Mouse (Mus musculus) CH12.LX (cell line): ENCODE measurements at regions not wholly inside any gene's neighbourhood (a gene's known extent, or its start where the extent isn't known, plus 50 kb on each side); places are given as distances from the start of the nearest gene placed in this dataset.

Experiments
- DNase-seq: peaks from one replicate; pipeline ENCODE4 v3.0.0-alpha.2; 2013; ENCODE audit errors: extremely low read depth
- H3K27ac ChIP-seq: 2 replicates; pipeline ENCODE4 v1.5.1; 2012; ENCODE audit warnings: low read depth, mild to moderate bottlenecking, control low read depth, moderate library complexity; ENCODE audit not compliant: insufficient read depth
- H3K27me3 ChIP-seq: replicated peaks from 2 replicates; pipeline ENCODE3; 2012; ENCODE audit warnings: inconsistent platforms
- H3K36me3 ChIP-seq, 2 experiments: replicated peaks in 1 of 2; 2 replicates each; pipeline versions ENCODE3 to v1.6.1; 2012; ENCODE audit warnings: inconsistent platforms in 1 of 2, low read length in 1 of 2, mild to moderate bottlenecking in 1 of 2, mixed read lengths in 1 of 2, moderate library complexity in 1 of 2; ENCODE audit not compliant: control insufficient read depth in 1 of 2, insufficient read depth in 1 of 2
- H3K4me1 ChIP-seq, 2 experiments: 2 replicates each; pipeline ENCODE4 v1.6.1; 2012; ENCODE audit warnings: inconsistent platforms in 1 of 2, moderate library complexity in 1 of 2; ENCODE audit not compliant: insufficient read depth in 2 of 2, control insufficient read depth in 1 of 2
- H3K4me2 ChIP-seq: 2 replicates; pipeline ENCODE4 v1.6.1; 2012; ENCODE audit warnings: low read depth, mild to moderate bottlenecking, control low read depth; ENCODE audit not compliant: poor library complexity, insufficient read depth, severe bottlenecking
- H3K4me3 ChIP-seq, 3 experiments: fragments of 150-350 bp in 1 of 3; sonication (generic) in 1 of 3; replicated peaks in 1 of 3; 2 replicates each; pipeline versions ENCODE3 to v1.5.1; 2011 to 2012; ENCODE audit warnings: low read depth in 2 of 3, low read length in 2 of 3, mild to moderate bottlenecking in 2 of 3, moderate library complexity in 2 of 3, control low read depth in 1 of 3, improper control_type of control experiment in 1 of 3, inconsistent platforms in 1 of 3, mixed read lengths in 1 of 3; ENCODE audit not compliant: poor library complexity in 1 of 3
- H3K79me2 ChIP-seq: replicated peaks from 2 replicates; pipeline ENCODE4 v1.6.1; 2012; ENCODE audit warnings: mild to moderate bottlenecking, moderate library complexity; ENCODE audit not compliant: control insufficient read depth, poor library complexity, insufficient read depth, severe bottlenecking; ENCODE audit errors: extremely low read depth
- H3K9ac ChIP-seq: 2 replicates; pipeline ENCODE4 v1.6.1; 2012; ENCODE audit warnings: low read depth, mild to moderate bottlenecking, control low read depth, moderate library complexity; ENCODE audit not compliant: insufficient read depth
- H3K9me3 ChIP-seq: replicated peaks from 2 replicates; pipeline ENCODE3; 2012; ENCODE audit warnings: low read length, inconsistent platforms, mixed read lengths
- BHLHE40 ChIP-seq: IDR thresholded peaks from 2 replicates; pipeline ENCODE4 v1.6.1; 2011; ENCODE audit warnings: mild to moderate bottlenecking, low read depth, low read length, improper control_type of control experiment
- CHD1 ChIP-seq: IDR thresholded peaks from 2 replicates; pipeline ENCODE4 v1.6.1; 2012; ENCODE audit warnings: low read depth, low read length, improper control_type of control experiment, inconsistent platforms
- CHD2 ChIP-seq: IDR thresholded peaks from 2 replicates; pipeline ENCODE4 v1.6.1; 2011; ENCODE audit warnings: low read length, improper control_type of control experiment
- CTCF ChIP-seq, 2 experiments: IDR thresholded peaks in 1 of 2; conservative IDR thresholded peaks in 1 of 2; 2 replicates each; pipeline ENCODE4 v1.5.1; 2011 to 2012; ENCODE audit warnings: low read depth in 2 of 2, low read length in 2 of 2, improper control_type of control experiment in 1 of 2, inconsistent platforms in 1 of 2, mild to moderate bottlenecking in 1 of 2, moderate library complexity in 1 of 2
- E2F4 ChIP-seq: IDR thresholded peaks from 2 replicates; pipeline ENCODE4 v1.6.1; 2011; ENCODE audit warnings: low read depth, low read length, improper control_type of control experiment; ENCODE audit not compliant: insufficient replicate concordance
- ELF1 ChIP-seq: IDR thresholded peaks from 2 replicates; pipeline ENCODE4 v1.6.1; 2014; ENCODE audit warnings: low read depth, mild to moderate bottlenecking, inconsistent platforms, low read length, improper control_type of control experiment
- EP300 ChIP-seq: IDR thresholded peaks from 2 replicates; pipeline ENCODE4 v1.6.1; 2011; ENCODE audit warnings: low read length, improper control_type of control experiment
- IRF4 ChIP-seq: IDR thresholded peaks from 2 replicates; pipeline ENCODE4 v1.6.1; 2014; ENCODE audit warnings: low read depth, mild to moderate bottlenecking, inconsistent platforms, low read length, improper control_type of control experiment
- JUND ChIP-seq: conservative IDR thresholded peaks from 2 replicates; pipeline ENCODE4 v1.6.1; 2011; ENCODE audit warnings: low read depth, low read length, improper control_type of control experiment
- MAFK ChIP-seq: IDR thresholded peaks from 2 replicates; pipeline ENCODE4 v1.6.1; 2011; ENCODE audit warnings: low read length, improper control_type of control experiment; ENCODE audit not compliant: insufficient replicate concordance
- MAX ChIP-seq: IDR thresholded peaks from 2 replicates; pipeline ENCODE4 v1.6.1; 2011; ENCODE audit warnings: low read length, improper control_type of control experiment
- MAZ ChIP-seq: IDR thresholded peaks from 2 replicates; pipeline ENCODE4 v1.6.1; 2012; ENCODE audit warnings: low read depth, mild to moderate bottlenecking, inconsistent platforms, low read length, improper control_type of control experiment, moderate library complexity
- MEF2A ChIP-seq: IDR thresholded peaks from 2 replicates; pipeline ENCODE4 v1.6.1; 2014; ENCODE audit warnings: low read depth, mild to moderate bottlenecking, inconsistent platforms, low read length, improper control_type of control experiment, borderline replicate concordance
- MYC ChIP-seq: IDR thresholded peaks from 2 replicates; pipeline ENCODE4 v1.6.1; 2011; ENCODE audit warnings: low read depth, mild to moderate bottlenecking, improper control_type of control experiment, low read length
- NRF1 ChIP-seq: IDR thresholded peaks from 2 replicates; pipeline ENCODE4 v1.6.1; 2014; ENCODE audit warnings: low read depth, mild to moderate bottlenecking, inconsistent platforms, low read length, improper control_type of control experiment, moderate library complexity
- PAX5 ChIP-seq: IDR thresholded peaks from 2 replicates; pipeline ENCODE4 v1.6.1; 2012; ENCODE audit warnings: low read length, inconsistent platforms, mixed read lengths
- POLR2A ChIP-seq: IDR thresholded peaks from 2 replicates; pipeline ENCODE4 v1.6.1; 2011; ENCODE audit warnings: low read depth, mild to moderate bottlenecking, improper control_type of control experiment, low read length
- RAD21 ChIP-seq: IDR thresholded peaks from 2 replicates; pipeline ENCODE4 v1.6.1; 2011; ENCODE audit warnings: low read depth, mild to moderate bottlenecking, low read length, improper control_type of control experiment, moderate library complexity
- RCOR1 ChIP-seq: conservative IDR thresholded peaks from 2 replicates; pipeline ENCODE4 v1.6.1; 2012; ENCODE audit warnings: low read depth, mild to moderate bottlenecking, inconsistent platforms, low read length, improper control_type of control experiment
- SIN3A ChIP-seq: IDR thresholded peaks from 2 replicates; pipeline ENCODE4 v1.6.1; 2012; ENCODE audit warnings: low read length, improper control_type of control experiment, inconsistent platforms
- SMC3 ChIP-seq: IDR thresholded peaks from 2 replicates; pipeline ENCODE4 v1.6.1; 2011; ENCODE audit warnings: low read depth, low read length, improper control_type of control experiment
- TBP ChIP-seq: conservative IDR thresholded peaks from 2 replicates; pipeline ENCODE4 v1.6.1; 2011; ENCODE audit warnings: low read depth, low read length, improper control_type of control experiment
- USF1 ChIP-seq: IDR thresholded peaks from 2 replicates; pipeline ENCODE4 v1.6.1; 2014; ENCODE audit warnings: low read depth, mild to moderate bottlenecking, inconsistent platforms, low read length, improper control_type of control experiment
- USF2 ChIP-seq: conservative IDR thresholded peaks from 2 replicates; pipeline ENCODE4 v1.6.1; 2011; ENCODE audit warnings: low read depth, low read length, improper control_type of control experiment
- ZC3H11A ChIP-seq: IDR thresholded peaks from 2 replicates; pipeline ENCODE4 v1.6.1; 2012; ENCODE audit warnings: low read depth, mild to moderate bottlenecking, inconsistent platforms, low read length, improper control_type of control experiment
- ZKSCAN1 ChIP-seq: IDR thresholded peaks from 2 replicates; pipeline ENCODE4 v1.6.1; 2012; ENCODE audit warnings: low read depth, inconsistent platforms, low read length, improper control_type of control experiment, borderline replicate concordance
- dilution Hi-C: fragments of 300-500 bp; cut with MboI; formaldehyde crosslinking; loops from 2 replicates; pipeline ENCODE4 v1.14.3; 2020; ENCODE audit warnings: low sequenced_read_pairs; ENCODE audit not compliant: extremely low pct_unique_long_range_greater_than_20kb, extremely low pct_ligation_motif_present
- in situ Hi-C: fragments of 300-500 bp; cut with MboI; formaldehyde crosslinking; loops from 3 replicates; pipeline ENCODE4 v1.14.3; 2019; ENCODE audit warnings: low sequenced_read_pairs, low pct_ligation_motif_present, low pct_unique_long_range_greater_than_20kb, mixed read lengths

- TF ChIP-seq SMC3 = no peak
- TF ChIP-seq RAD21 = no peak
- no peak for TF ChIP-seq ELF1
- TF ChIP-seq TBP = no peak
- TF ChIP-seq ZKSCAN1 = no peak
- TF ChIP-seq PAX5 = no peak
- TF ChIP-seq NRF1 = no peak
- TF ChIP-seq MEF2A = no peak
- TF ChIP-seq SIN3A = no peak
- TF ChIP-seq IRF4 = no peak
- no peak for TF ChIP-seq MAZ
- no peak for TF ChIP-seq CTCF (conservative IDR thresholded peaks at IDR 0.05 in 1 of 2, IDR thresholded peaks at IDR 0.05 in 1 of 2; ENCODE audit: low read depth in 2 of 2, low read length in 2 of 2)
- no peak for TF ChIP-seq CHD1
- TF ChIP-seq RCOR1 = no peak
- no peak for TF ChIP-seq POLR2A
- no peak for TF ChIP-seq USF2
- TF ChIP-seq E2F4 = no peak
- no peak for TF ChIP-seq MAX
- TF ChIP-seq USF1 = no peak
- TF ChIP-seq EP300 = no peak
- TF ChIP-seq, all 38 proteins: peak for 0
- in situ Hi-C loops (no loop called here), dilution Hi-C loops (no loop called here)
- no peak overlapping the region for H3K27ac ChIP-seq
- no peaks in the 10 kb centered on the region for H3K4me1 ChIP-seq
- H3K36me3 ChIP-seq = no peaks in the 10 kb centered on the region
- no peak overlapping the region for H3K4me3 ChIP-seq
- H3K79me2 ChIP-seq = no peaks in the 10 kb centered on the region
- no peaks in the 10 kb centered on the region for H3K9me3 ChIP-seq
- no peaks in the 10 kb centered on the region for H3K27me3 ChIP-seq
- no peak overlapping the region for H3K4me2 ChIP-seq
- H3K9ac ChIP-seq = no peak overlapping the region
- no peak for DNase-seq
These were observed 60.5 kb upstream of the Thrb start for GRCm38 (mm10) chr14:17599553-17599952.

- in situ Hi-C loops = no loop called here
- Histone ChIP-seq H3K9me3 (no peaks in the 10 kb centered on the region), H3K4me2 (no peak overlapping the region), H3K4me3 (no peak overlapping the region), H3K27me3 (no peaks in the 10 kb centered on the region), H3K4me1 (no peaks in the 10 kb centered on the region), H3K36me3 (no peaks in the 10 kb centered on the region), H3K27ac (no peak overlapping the region), H3K79me2 (no peaks in the 10 kb centered on the region), H3K9ac (no peak overlapping the region)
- dilution Hi-C loops = no loop called here
- no peak for DNase-seq
- no peak for TF ChIP-seq BHLHE40
- TF ChIP-seq RCOR1 = no peak
- TF ChIP-seq PAX5 = no peak
- no peak for TF ChIP-seq MAFK
- TF ChIP-seq CHD2 = no peak
- no peak for TF ChIP-seq SIN3A
- no peak for TF ChIP-seq MYC
- no peak for TF ChIP-seq JUND
- TF ChIP-seq NRF1 = no peak
- TF ChIP-seq ZC3H11A = no peak
- TF ChIP-seq MAZ = no peak
These were observed 57.7 kb upstream of the Thrb start for GRCm38 (mm10) chr14:17602357-17602756.
